Mouse (Mus musculus): ENCODE measurements at regions not wholly inside any gene's neighbourhood (a gene's known extent, or its start where the extent isn't known, plus 50 kb on each side); places are given as distances from the start of the nearest gene placed in this dataset.

- TF ChIP-seq EP300 (IDR thresholded peaks at IDR 0.05; ENCODE audit: low read depth) (no peak), CTCF (IDR thresholded peaks at IDR 0.05; ENCODE audit: low read depth) (no peak)
Observed at GRCm38 (mm10) chr14:99564024-99564423, 265.5 kb downstream of the Klf5 start.

All from liver, postnatal 0 days (tissue).